ENCODE assay signal across 22 mouse cellular contexts in genomic region chr3:59169921-59170627, GRCm38 (mm10). TPM values are rescaled to one million over a fixed set of nuclear protein-coding genes. Genes with fewer than 3 reads are reported as not detected.
DNase-seq lines count a peak whose midpoint lies in the region; ATAC-seq and TF ChIP-seq lines count a peak whose summit lies in the region.
"Had no signal": no experiment of that assay in that cellular context is flagged by ENCODE, and none has a peak within 500 bp of the region (broad histone marks: within the 10 kb centered on the region; RNA-seq: fewer than 3 reads in every experiment).

No protein-coding gene starts in this region.

- no peak for TF ChIP-seq POLR2A in heart, adult 2 months (IDR thresholded peaks at IDR 0.05; ENCODE audit: insufficient read depth, low read depth, low read length)

- H3K36me3 ChIP-seq in heart, adult 2 months (ENCODE audit: control insufficient read depth, insufficient read depth, low read length) = no peaks in the 10 kb centered on the region
- H3K36me3 ChIP-seq in heart, embryonic 10.5 days = no peaks in the 10 kb centered on the region
- H3K36me3 ChIP-seq in kidney, postnatal 0 days (ENCODE audit: insufficient read depth, low read length) = no peaks in the 10 kb centered on the region
- no peaks in the 10 kb centered on the region for H3K36me3 ChIP-seq in neural tube, embryonic 15.5 days
- H3K36me3 ChIP-seq: embryonic facial prominence, embryonic 15.5 days; limb, embryonic 15.5 days; midbrain, embryonic 15.5 days had no signal

- TF ChIP-seq EP300 in heart, adult 2 months (IDR thresholded peaks at IDR 0.05; ENCODE audit: insufficient read depth, low read depth, low read length) = no peak

- no peaks in the 10 kb centered on the region for H3K9me3 ChIP-seq in heart, embryonic 10.5 days
- no peaks in the 10 kb centered on the region for H3K9me3 ChIP-seq in kidney, postnatal 0 days (replicated peaks; ENCODE audit: low read length)
- no peaks in the 10 kb centered on the region for H3K9me3 ChIP-seq in neural tube, embryonic 15.5 days (replicated peaks)
- H3K9me3 ChIP-seq: embryonic facial prominence, embryonic 15.5 days; limb, embryonic 15.5 days; midbrain, embryonic 15.5 days had no signal

- TF ChIP-seq CTCF in heart, adult 2 months (IDR thresholded peaks at IDR 0.05) = no peak
- no peak for TF ChIP-seq CTCF in kidney, postnatal 0 days (IDR thresholded peaks at IDR 0.05; ENCODE audit: low read depth)

- no peak overlapping the region for H3K4me3 ChIP-seq in heart, adult 2 months
- H3K4me3 ChIP-seq in heart, embryonic 10.5 days = no peak overlapping the region
- no peak overlapping the region for H3K4me3 ChIP-seq in kidney, postnatal 0 days (replicated peaks; ENCODE audit: low read depth, low read length)
- no peak overlapping the region for H3K4me3 ChIP-seq in neural tube, embryonic 15.5 days (replicated peaks)
- H3K4me3 ChIP-seq: embryonic facial prominence, embryonic 15.5 days; gastrocnemius, adult 2 months; limb, embryonic 15.5 days; midbrain, embryonic 15.5 days had no signal

- H3K9ac ChIP-seq in heart, adult 2 months (ENCODE audit: low read depth, low read length) = no peak overlapping the region
- no peak overlapping the region for H3K9ac ChIP-seq in kidney, postnatal 0 days (ENCODE audit: low read depth, low read length)
- H3K9ac ChIP-seq in neural tube, embryonic 15.5 days (replicated peaks) = no peak overlapping the region
- H3K9ac ChIP-seq: embryonic facial prominence, embryonic 15.5 days; limb, embryonic 15.5 days; midbrain, embryonic 15.5 days had no signal

- peak in 1 of 2 experiments; percentile 13 for DNase-seq in heart, adult 2 months
- DNase-seq in heart, embryonic 10.5 days (ENCODE audit: low spot score) = no peak
- peak; percentile 44 for DNase-seq in kidney, postnatal 0 days (ENCODE audit: low spot score)
- no peak for DNase-seq in kidney, adult 9 months
- DNase-seq in 3T3-L1 (ENCODE audit: low read depth, low spot score) = peak; percentile 84
- no peak for DNase-seq in urinary bladder, postnatal 25 days (ENCODE audit: low spot score)
- DNase-seq: B cell, adult 2 months; cerebellum, postnatal 36 days; gastrocnemius, adult 2 months; lung, adult 18-20 months; spleen, adult 18-20 months; thymus, postnatal 4 days had no signal

- no peaks in the 10 kb centered on the region for H3K79me2 ChIP-seq in heart, adult 2 months (replicated peaks; ENCODE audit: control insufficient read depth, insufficient read depth, low read length)

- peak; percentile 29; the same call in 1 of the 2 replicates for ATAC-seq in kidney, postnatal 0 days (replicated peaks; ENCODE audit: low FRiP score, low read depth)
- peak; percentile 33 for ATAC-seq in granulocyte monocyte progenitor cell, adult 5-6 weeks (replicated peaks; ENCODE audit: poor library complexity, severe bottlenecking)
- no peak for ATAC-seq in neural tube, embryonic 15.5 days (ENCODE audit: low FRiP score)
- ATAC-seq: forebrain, embryonic 16.5 days; midbrain, embryonic 15.5 days had no signal

- 30% methylated on average over 2 of the region's 2 CpGs for WGBS in heart, adult 2 months
- WGBS in heart, embryonic 10.5 days = 22% methylated on average over 2 of the region's 2 CpGs
- WGBS in kidney, postnatal 0 days = 27% methylated on average over 2 of the region's 2 CpGs
- WGBS in neural tube, embryonic 15.5 days = 70% methylated on average over 2 of the region's 2 CpGs

- peaks cover 3% of the 10 kb centered on the region; the same call in 1 of the 2 replicates for H3K4me1 ChIP-seq in heart, adult 2 months (ENCODE audit: control insufficient read depth, insufficient read depth, low read length)
- peaks cover 17% of the 10 kb centered on the region for H3K4me1 ChIP-seq in heart, embryonic 10.5 days
- no peaks in the 10 kb centered on the region for H3K4me1 ChIP-seq in kidney, postnatal 0 days (replicated peaks; ENCODE audit: insufficient read depth, low read length)
- no peaks in the 10 kb centered on the region for H3K4me1 ChIP-seq in neural tube, embryonic 15.5 days
- H3K4me1 ChIP-seq: limb, embryonic 15.5 days; midbrain, embryonic 15.5 days had no signal

- 0 out of 2 replicates have a peak overlapping the region, but pooled peaks have one; percentile 15 for H3K27ac ChIP-seq in heart, adult 2 months
- H3K27ac ChIP-seq in heart, embryonic 10.5 days = no peak overlapping the region; the same call in 1 of the 2 replicates
- peak overlapping the region; percentile 31 for H3K27ac ChIP-seq in kidney, postnatal 0 days
- no peak overlapping the region for H3K27ac ChIP-seq in neural tube, embryonic 15.5 days (replicated peaks)
- H3K27ac ChIP-seq: embryonic facial prominence, embryonic 15.5 days; gastrocnemius, adult 2 months; limb, embryonic 15.5 days; midbrain, embryonic 15.5 days had no signal

- no peaks in the 10 kb centered on the region for H3K27me3 ChIP-seq in heart, adult 2 months (ENCODE audit: control insufficient read depth, insufficient read depth, low read length)
- no peaks in the 10 kb centered on the region for H3K27me3 ChIP-seq in heart, embryonic 10.5 days (ENCODE audit: insufficient read depth, poor library complexity, severe bottlenecking)
- no peaks in the 10 kb centered on the region for H3K27me3 ChIP-seq in kidney, postnatal 0 days (ENCODE audit: insufficient read depth, low read length)
- H3K27me3 ChIP-seq in neural tube, embryonic 15.5 days (replicated peaks) = no peaks in the 10 kb centered on the region
- H3K27me3 ChIP-seq: embryonic facial prominence, embryonic 15.5 days; limb, embryonic 15.5 days; midbrain, embryonic 15.5 days had no signal

- no peak overlapping the region for H3K4me2 ChIP-seq in kidney, postnatal 0 days (ENCODE audit: low read length)
- H3K4me2 ChIP-seq in neural tube, embryonic 15.5 days = no peak overlapping the region
- H3K4me2 ChIP-seq: embryonic facial prominence, embryonic 15.5 days; limb, embryonic 15.5 days; midbrain, embryonic 15.5 days had no signal

- intact Hi-C loops in heart, adult 2 months (cut with DNase I) = loop anchor here (5.0 to 10.0 kb wide), 3 partner anchors 37 to 145 kb away; no protein-coding TSS in a partner anchor

RNA-seq across cellular contexts. Expression of gene P2ry14, which starts 16.7 kb away (rescaled TPM):
- total RNA-seq in heart, adult 2 months (2021) = 1 to 10 TPM; 4.3 to 4.4 TPM
- polyA plus RNA-seq in heart, adult 2 months (2012; rRNA removed) = 3.4 and 6.7 TPM in 2 replicates
- polyA plus RNA-seq in heart, embryonic 10.5 days (2016; fragmentation: Nextera tagmentation; extraction: Ambion mirVana) = 1.4 and 3.4 TPM in 2 replicates
- 8.8 and 8.9 TPM in 2 replicates for polyA plus RNA-seq in kidney, postnatal 0 days (2015; fragmentation: Nextera tagmentation; extraction: Ambion mirVana)
- total RNA-seq in granulocyte monocyte progenitor cell, adult 5-6 weeks (2014; fragmentation: Nextera tagmentation) = 7.4 and 8.6 TPM in 2 replicates
- total RNA-seq in granulocyte monocyte progenitor cell, adult 5-6 weeks (2017) = 3.6 and 6.3 TPM in 2 replicates
- polyA plus RNA-seq in neural tube, embryonic 15.5 days (2015; fragmentation: Nextera tagmentation; extraction: Ambion mirVana) = 4.9 and 5.0 TPM in 2 replicates

RNA-seq across cellular contexts. Expression of gene Gpr87, which starts 24.8 kb away (rescaled TPM):
- total RNA-seq in heart, adult 2 months (2021) = not detected
- not detected in 2 replicates for polyA plus RNA-seq in heart, adult 2 months (2012; rRNA removed)
- 0.18 TPM in 1 of 2 replicates, not detected in the other for polyA plus RNA-seq in heart, embryonic 10.5 days (2016; fragmentation: Nextera tagmentation; extraction: Ambion mirVana)
- 0.20 and 0.53 TPM in 2 replicates for polyA plus RNA-seq in kidney, postnatal 0 days (2015; fragmentation: Nextera tagmentation; extraction: Ambion mirVana)
- total RNA-seq in granulocyte monocyte progenitor cell, adult 5-6 weeks (2014; fragmentation: Nextera tagmentation) = not detected in 2 replicates
- not detected in 2 replicates for total RNA-seq in granulocyte monocyte progenitor cell, adult 5-6 weeks (2017)
- 0.13 and 0.77 TPM in 2 replicates for polyA plus RNA-seq in neural tube, embryonic 15.5 days (2015; fragmentation: Nextera tagmentation; extraction: Ambion mirVana)
- total RNA-seq: gastrocnemius, adult 2 months had no signal
- polyA plus RNA-seq: forebrain, embryonic 16.5 days; heart, postnatal 0 days; neural tube, embryonic 11.5 days; testis, adult 2 months had no signal

RNA-seq across cellular contexts. Expression of gene P2ry13, which starts 40.6 kb away (rescaled TPM):
- total RNA-seq in heart, adult 2 months (2021) = under 1 TPM; 0.39 to 0.97 TPM
- 0.92 and 1.6 TPM in 2 replicates for polyA plus RNA-seq in heart, adult 2 months (2012; rRNA removed)
- polyA plus RNA-seq in heart, embryonic 10.5 days (2016; fragmentation: Nextera tagmentation; extraction: Ambion mirVana) = 0.16 and 0.29 TPM in 2 replicates
- polyA plus RNA-seq in kidney, postnatal 0 days (2015; fragmentation: Nextera tagmentation; extraction: Ambion mirVana) = 0.86 and 0.88 TPM in 2 replicates
- 0.30 and 0.47 TPM in 2 replicates for total RNA-seq in granulocyte monocyte progenitor cell, adult 5-6 weeks (2014; fragmentation: Nextera tagmentation)
- 0.05 TPM in 1 of 2 replicates, not detected in the other for total RNA-seq in granulocyte monocyte progenitor cell, adult 5-6 weeks (2017)
- polyA plus RNA-seq in neural tube, embryonic 15.5 days (2015; fragmentation: Nextera tagmentation; extraction: Ambion mirVana) = 1.9 and 2.3 TPM in 2 replicates
- total RNA-seq: ES-E14 had no signal

Comparison
In these comparisons a context has a peak if more than half of its experiments do, and no peak if none do; other contexts are left out.
1. DNase-seq: peak in kidney, postnatal 0 days (single experiment) and 3T3-L1 (single experiment); none in heart, embryonic 10.5 days (single experiment), kidney, adult 9 months (single experiment) and urinary bladder, postnatal 25 days (single experiment).
2. H3K27ac ChIP-seq: peak in heart, adult 2 months (single experiment) and kidney, postnatal 0 days (single experiment); none in heart, embryonic 10.5 days (single experiment) and neural tube, embryonic 15.5 days (single experiment).